Mouse (Mus musculus): ENCODE measurements at regions not wholly inside any gene's neighbourhood (a gene's known extent, or its start where the extent isn't known, plus 50 kb on each side); places are given as distances from the start of the nearest gene placed in this dataset.

DNA sequence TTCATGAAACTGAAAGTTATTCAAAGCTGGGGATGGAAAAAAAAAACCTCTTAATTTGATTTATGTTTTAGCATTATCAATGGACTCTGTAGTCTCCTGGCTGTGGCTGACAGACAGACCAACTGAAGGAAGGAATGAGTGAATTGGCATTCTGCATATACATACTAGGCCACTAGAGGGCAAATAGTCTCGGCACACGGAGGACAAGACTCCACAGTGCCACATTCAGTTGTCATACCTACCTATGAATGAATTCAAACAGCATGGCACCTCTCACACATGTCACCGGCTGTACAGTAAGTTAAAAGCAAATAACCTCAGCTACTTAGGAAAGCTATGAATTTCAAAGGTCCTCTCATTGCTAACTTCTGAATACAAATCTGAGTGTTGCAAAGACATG, 200.5 kb downstream of the Rab11fip2 start:
- no peak overlapping the region for H3K9ac ChIP-seq (replicated peaks; ENCODE audit: low read depth, low read length)
- no peaks in the 10 kb centered on the region for H3K4me1 ChIP-seq (replicated peaks; ENCODE audit: control insufficient read depth, insufficient read depth, low read length)
- no peaks in the 10 kb centered on the region for H3K9me3 ChIP-seq (ENCODE audit: control insufficient read depth, low read length)
- WGBS = 15% methylated on average over 3 of the region's 3 CpGs
- no peaks in the 10 kb centered on the region for H3K27me3 ChIP-seq (replicated peaks; ENCODE audit: control insufficient read depth, insufficient read depth, low read length)
- no peaks in the 10 kb centered on the region for H3K36me3 ChIP-seq (ENCODE audit: control insufficient read depth, insufficient read depth)
- no peak overlapping the region for H3K4me3 ChIP-seq (replicated peaks; ENCODE audit: low read length)
- no peak overlapping the region for H3K27ac ChIP-seq (ENCODE audit: low read length)
- no peak overlapping the region for H3K4me2 ChIP-seq (ENCODE audit: low read length)
- ATAC-seq = no peak

DNA sequence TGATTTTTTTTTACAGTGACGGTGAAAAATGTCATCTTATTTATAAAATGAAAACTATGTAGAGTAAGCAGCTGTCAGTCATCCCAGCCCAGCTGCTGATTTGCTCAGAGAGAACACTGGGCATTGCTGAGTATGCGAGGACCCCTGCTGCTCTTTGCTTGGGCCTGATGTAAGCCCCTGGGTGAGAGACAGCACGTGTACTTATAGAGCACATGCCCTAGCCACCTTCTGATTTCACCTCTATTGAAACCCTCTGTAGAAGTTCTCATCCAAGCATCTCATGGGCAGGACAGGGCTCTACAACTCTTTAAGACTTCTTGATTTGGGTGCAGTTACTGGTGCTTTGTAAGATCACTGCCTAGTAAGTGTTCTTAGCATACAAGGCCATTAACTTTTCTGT, 182.2 kb downstream of the Rab11fip2 start:
- Histone ChIP-seq H3K27me3 (replicated peaks; ENCODE audit: control insufficient read depth, insufficient read depth, low read length) (no peaks in the 10 kb centered on the region), H3K4me1 (replicated peaks; ENCODE audit: control insufficient read depth, insufficient read depth, low read length) (no peaks in the 10 kb centered on the region), H3K9ac (replicated peaks; ENCODE audit: low read depth, low read length) (no peak overlapping the region), H3K9me3 (ENCODE audit: control insufficient read depth, low read length) (no peaks in the 10 kb centered on the region; the same call in 1 of the 2 replicates), H3K27ac (ENCODE audit: low read length) (no peak overlapping the region), H3K36me3 (ENCODE audit: control insufficient read depth, insufficient read depth) (no peaks in the 10 kb centered on the region), H3K4me2 (ENCODE audit: low read length) (no peak overlapping the region), H3K4me3 (replicated peaks; ENCODE audit: low read length) (no peak overlapping the region)
- ATAC-seq = no peak
- 57% methylated on average over 3 of the region's 3 CpGs for WGBS

DNA sequence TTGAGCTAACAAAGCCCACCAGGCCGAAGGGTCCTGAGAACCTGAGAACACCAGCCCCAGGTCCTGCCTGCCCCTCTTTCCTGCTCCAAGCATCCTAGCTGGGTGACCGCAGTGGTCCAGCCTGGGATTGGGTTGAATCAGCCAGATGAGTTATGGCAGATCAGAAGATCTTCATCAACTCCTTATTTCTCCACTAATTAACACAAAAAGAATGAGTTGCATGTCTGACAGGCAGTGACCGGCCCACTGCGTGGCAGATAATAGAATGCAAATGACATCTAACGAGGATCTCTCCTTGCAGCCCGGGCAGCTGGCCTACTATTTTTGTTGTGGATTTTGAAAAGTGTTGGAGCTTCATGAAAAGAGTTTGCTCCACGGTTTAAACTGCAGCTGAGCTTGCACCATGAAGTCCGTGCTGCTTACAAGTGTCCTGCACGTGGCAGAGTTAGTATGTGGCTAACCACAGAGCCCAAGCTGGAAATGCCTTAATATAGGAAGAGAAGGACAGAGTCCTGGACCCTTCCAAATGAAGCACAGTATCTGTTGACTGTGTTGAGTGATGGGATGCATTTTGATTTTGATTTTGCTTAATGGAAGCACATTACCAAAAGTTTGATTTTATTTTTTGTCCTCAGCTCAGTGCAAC, 158.9 kb downstream of the Rab11fip2 start:
- ATAC-seq = no peak
- 9% methylated on average over 9 of the region's 9 CpGs for WGBS

DNA sequence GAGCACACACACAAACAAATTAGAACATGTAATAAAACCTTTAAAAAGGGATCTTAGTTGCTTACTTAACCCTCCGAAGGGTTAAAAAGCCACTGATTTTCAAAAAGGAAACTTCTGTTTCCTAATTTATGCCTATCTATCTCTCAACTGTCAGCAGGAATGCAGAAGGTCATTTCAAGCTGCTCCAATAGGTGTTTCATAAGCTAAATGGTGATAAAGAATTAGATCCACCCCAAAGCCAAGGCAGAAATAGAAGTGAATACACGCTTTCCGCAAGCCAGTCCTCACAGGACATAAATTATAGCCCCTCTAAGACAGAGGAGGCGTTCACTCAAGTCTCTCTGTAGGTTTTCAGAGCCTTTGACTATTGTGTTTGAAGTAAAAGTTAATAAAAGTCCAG, 112.2 kb downstream of the Rab11fip2 start:
- Histone ChIP-seq H3K4me2 (ENCODE audit: low read length) (no peak overlapping the region), H3K9ac (replicated peaks; ENCODE audit: low read depth, low read length) (no peak overlapping the region), H3K9me3 (ENCODE audit: control insufficient read depth, low read length) (no peaks in the 10 kb centered on the region), H3K4me3 (replicated peaks; ENCODE audit: low read length) (no peak overlapping the region), H3K4me1 (replicated peaks; ENCODE audit: control insufficient read depth, insufficient read depth, low read length) (peaks cover 3% of the 10 kb centered on the region; the same call in 1 of the 2 replicates), H3K36me3 (ENCODE audit: control insufficient read depth, insufficient read depth) (no peaks in the 10 kb centered on the region), H3K27me3 (replicated peaks; ENCODE audit: control insufficient read depth, insufficient read depth, low read length) (no peaks in the 10 kb centered on the region), H3K27ac (ENCODE audit: low read length) (no peak overlapping the region)
- no peak for ATAC-seq
- WGBS = 90% methylated on average over 4 of the region's 4 CpGs

More for the DNA sequence above, 158.9 kb downstream of the Rab11fip2 start:
- H3K4me1 ChIP-seq (replicated peaks; ENCODE audit: control insufficient read depth, insufficient read depth, low read length) = no peaks in the 10 kb centered on the region; the same call in 1 of the 2 replicates
- no peak overlapping the region for H3K4me3 ChIP-seq (replicated peaks; ENCODE audit: low read length)
- no peak overlapping the region for H3K9ac ChIP-seq (replicated peaks; ENCODE audit: low read depth, low read length)
- H3K4me2 ChIP-seq (ENCODE audit: low read length) = no peak overlapping the region
- no peaks in the 10 kb centered on the region for H3K9me3 ChIP-seq (ENCODE audit: control insufficient read depth, low read length)
- H3K27ac ChIP-seq (ENCODE audit: low read length) = no peak overlapping the region
- H3K27me3 ChIP-seq (replicated peaks; ENCODE audit: control insufficient read depth, insufficient read depth, low read length) = no peaks in the 10 kb centered on the region
- no peaks in the 10 kb centered on the region for H3K36me3 ChIP-seq (ENCODE audit: control insufficient read depth, insufficient read depth)

DNA sequence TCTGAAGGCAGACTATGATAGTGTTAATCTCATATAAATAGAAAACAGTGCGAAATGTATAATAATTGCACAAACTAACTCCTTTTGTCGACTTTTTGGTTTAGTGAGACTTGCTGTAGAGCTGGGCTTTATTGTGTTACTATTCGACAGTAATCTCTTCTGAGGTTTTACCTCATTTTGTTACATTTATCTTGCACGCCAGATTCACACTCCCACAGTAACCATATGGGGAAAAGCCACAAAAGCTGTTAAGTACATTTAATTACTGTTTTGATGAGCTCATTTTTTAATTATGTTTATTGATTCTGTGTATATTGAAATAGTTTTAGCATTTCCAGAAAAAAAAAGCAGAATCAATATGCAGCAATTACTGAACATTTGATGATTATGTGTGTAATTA, 106.3 kb downstream of the Rab11fip2 start:
- ATAC-seq = peak; percentile 62; the same call in 1 of the 2 replicates
- no peaks in the 10 kb centered on the region for H3K9me3 ChIP-seq (ENCODE audit: control insufficient read depth, low read length)
- WGBS = 44% methylated on average over 4 of the region's 4 CpGs

DNA sequence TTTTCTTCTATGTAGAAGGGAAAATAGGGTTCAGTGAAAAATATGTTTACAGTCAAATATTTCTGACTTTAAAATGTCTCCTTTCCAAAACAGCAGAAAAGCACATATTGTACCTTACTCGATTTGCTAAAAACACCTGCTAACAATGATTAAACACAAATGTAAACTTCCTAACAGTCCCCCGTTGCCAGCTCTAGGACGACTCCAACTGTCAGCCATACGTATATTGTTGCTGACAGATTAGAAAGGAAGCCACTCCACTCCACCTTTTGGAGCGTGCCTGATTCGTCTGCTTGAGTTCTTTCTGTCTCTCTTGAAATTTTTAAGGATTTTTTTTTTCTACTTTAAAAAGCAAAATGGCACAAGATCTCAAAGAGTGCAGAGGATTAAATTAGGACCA, 105.8 kb downstream of the Rab11fip2 start:
- Histone ChIP-seq H3K4me3 (replicated peaks; ENCODE audit: low read length) (no peak overlapping the region), H3K9me3 (ENCODE audit: control insufficient read depth, low read length) (no peaks in the 10 kb centered on the region), H3K4me1 (replicated peaks; ENCODE audit: control insufficient read depth, insufficient read depth, low read length) (peaks cover 9% of the 10 kb centered on the region), H3K4me2 (ENCODE audit: low read length) (no peak overlapping the region), H3K27me3 (replicated peaks; ENCODE audit: control insufficient read depth, insufficient read depth, low read length) (no peaks in the 10 kb centered on the region), H3K36me3 (ENCODE audit: control insufficient read depth, insufficient read depth) (no peaks in the 10 kb centered on the region), H3K27ac (ENCODE audit: low read length) (no peak overlapping the region), H3K9ac (replicated peaks; ENCODE audit: low read depth, low read length) (no peak overlapping the region)
- 47% methylated on average over 6 of the region's 6 CpGs for WGBS
- peak; percentile 66 for ATAC-seq

More for the DNA sequence above, 106.3 kb downstream of the Rab11fip2 start:
- H3K36me3 ChIP-seq (ENCODE audit: control insufficient read depth, insufficient read depth) = no peaks in the 10 kb centered on the region
- no peak overlapping the region for H3K4me3 ChIP-seq (replicated peaks; ENCODE audit: low read length)
- no peak overlapping the region for H3K9ac ChIP-seq (replicated peaks; ENCODE audit: low read depth, low read length)
- no peak overlapping the region for H3K27ac ChIP-seq (ENCODE audit: low read length)
- H3K4me2 ChIP-seq (ENCODE audit: low read length) = no peak overlapping the region
- H3K27me3 ChIP-seq (replicated peaks; ENCODE audit: control insufficient read depth, insufficient read depth, low read length) = no peaks in the 10 kb centered on the region
- peaks cover 9% of the 10 kb centered on the region for H3K4me1 ChIP-seq (replicated peaks; ENCODE audit: control insufficient read depth, insufficient read depth, low read length)

DNA sequence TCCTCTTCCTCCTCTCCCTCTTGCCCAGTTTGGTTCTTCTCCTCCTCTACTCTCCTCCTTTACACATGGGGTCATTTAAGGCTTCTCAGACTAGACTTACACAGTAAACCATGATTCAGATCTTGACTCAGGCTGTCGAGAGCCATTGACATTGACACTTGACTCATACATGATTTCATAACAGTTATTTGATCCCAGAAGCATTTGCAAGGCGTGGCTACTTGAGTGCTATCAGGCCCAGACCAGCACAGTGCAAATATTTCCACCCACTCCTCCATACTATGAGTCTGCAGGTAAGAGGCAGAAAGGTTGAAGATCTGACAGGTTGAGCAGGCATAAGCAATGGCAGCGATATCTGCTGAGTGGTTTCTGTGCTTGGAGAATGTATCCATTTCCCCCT, 99.2 kb downstream of the Rab11fip2 start:
- no peak for ATAC-seq
- Histone ChIP-seq H3K36me3 (ENCODE audit: control insufficient read depth, insufficient read depth) (no peaks in the 10 kb centered on the region), H3K4me2 (ENCODE audit: low read length) (no peak overlapping the region), H3K9me3 (ENCODE audit: control insufficient read depth, low read length) (no peaks in the 10 kb centered on the region), H3K27me3 (replicated peaks; ENCODE audit: control insufficient read depth, insufficient read depth, low read length) (no peaks in the 10 kb centered on the region), H3K4me1 (replicated peaks; ENCODE audit: control insufficient read depth, insufficient read depth, low read length) (no peaks in the 10 kb centered on the region), H3K27ac (ENCODE audit: low read length) (no peak overlapping the region), H3K4me3 (replicated peaks; ENCODE audit: low read length) (no peak overlapping the region), H3K9ac (replicated peaks; ENCODE audit: low read depth, low read length) (no peak overlapping the region)
- WGBS = 88% methylated on average over 3 of the region's 3 CpGs

DNA sequence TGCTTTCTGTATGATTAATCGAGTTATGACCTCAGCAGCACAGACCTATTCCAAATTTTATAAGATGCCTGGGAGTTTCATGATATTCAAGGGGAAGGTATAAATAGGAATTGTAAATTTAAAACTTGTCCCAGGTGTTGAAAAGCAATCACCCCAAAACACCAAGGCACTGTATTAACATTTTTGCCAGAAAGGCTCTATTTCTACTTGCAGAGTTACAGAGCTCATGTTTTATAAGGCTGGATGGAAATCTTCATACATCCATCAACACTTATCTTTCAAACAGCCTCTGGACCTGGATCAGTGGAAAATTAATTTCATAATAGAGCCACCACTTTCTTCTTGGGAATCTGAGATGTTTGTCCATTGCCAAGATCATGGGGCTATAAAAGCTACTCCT, 96.6 kb downstream of the Rab11fip2 start:
- 83% methylated on average over 1 of the region's 1 CpGs for WGBS
- Histone ChIP-seq H3K9me3 (ENCODE audit: control insufficient read depth, low read length) (no peaks in the 10 kb centered on the region), H3K4me2 (ENCODE audit: low read length) (no peak overlapping the region), H3K27me3 (replicated peaks; ENCODE audit: control insufficient read depth, insufficient read depth, low read length) (no peaks in the 10 kb centered on the region; the same call in 1 of the 2 replicates), H3K27ac (ENCODE audit: low read length) (no peak overlapping the region), H3K4me3 (replicated peaks; ENCODE audit: low read length) (no peak overlapping the region), H3K4me1 (replicated peaks; ENCODE audit: control insufficient read depth, insufficient read depth, low read length) (no peaks in the 10 kb centered on the region), H3K9ac (replicated peaks; ENCODE audit: low read depth, low read length) (no peak overlapping the region), H3K36me3 (ENCODE audit: control insufficient read depth, insufficient read depth) (no peaks in the 10 kb centered on the region)
- no peak for ATAC-seq

DNA sequence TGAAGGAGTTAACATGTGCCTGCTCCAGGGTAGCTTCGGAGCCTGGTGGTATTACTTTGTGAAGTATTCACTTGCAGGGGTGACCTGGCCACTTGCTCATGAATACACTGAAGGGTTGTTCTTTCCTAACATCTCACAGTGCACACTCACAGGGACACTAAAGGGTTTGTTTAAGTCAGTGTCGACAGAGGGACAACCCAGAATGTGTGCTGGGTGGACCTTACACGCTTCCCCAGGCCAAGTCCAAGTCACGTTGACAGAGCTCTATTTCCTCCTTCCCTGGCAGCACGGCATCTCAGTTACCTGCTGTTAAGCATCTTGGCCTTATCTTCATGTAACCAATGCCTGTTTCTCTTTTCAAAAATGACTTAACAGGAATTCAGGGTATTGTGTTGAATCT, 92.8 kb downstream of the Rab11fip2 start:
- Histone ChIP-seq H3K9me3 (ENCODE audit: control insufficient read depth, low read length) (no peaks in the 10 kb centered on the region), H3K27ac (ENCODE audit: low read length) (no peak overlapping the region), H3K36me3 (ENCODE audit: control insufficient read depth, insufficient read depth) (no peaks in the 10 kb centered on the region), H3K4me3 (replicated peaks; ENCODE audit: low read length) (no peak overlapping the region), H3K4me1 (replicated peaks; ENCODE audit: control insufficient read depth, insufficient read depth, low read length) (no peaks in the 10 kb centered on the region), H3K4me2 (ENCODE audit: low read length) (no peak overlapping the region), H3K9ac (replicated peaks; ENCODE audit: low read depth, low read length) (no peak overlapping the region), H3K27me3 (replicated peaks; ENCODE audit: control insufficient read depth, insufficient read depth, low read length) (no peaks in the 10 kb centered on the region; the same call in 1 of the 2 replicates)
- ATAC-seq = no peak
- 50% methylated on average over 5 of the region's 5 CpGs for WGBS
